Mouse (Mus musculus) lung, adult 2 months (tissue): ENCODE data around the gene Gm4756. TPM values are rescaled to one million over a fixed set of nuclear protein-coding genes. Genes with fewer than 3 reads are reported as not detected.

ENCODE experiments used
- DNase-seq: peaks from one replicate; pipeline ENCODE4 v3.0.0; 2022
- H3K4me1 ChIP-seq: fragments of 200-500 bp; 2 replicates; pipeline ENCODE4 v1.6.1; 2011; ENCODE audit warnings: low read length; ENCODE audit not compliant: control insufficient read depth, insufficient read depth
- H3K4me3 ChIP-seq: fragments of 200-500 bp; replicated peaks from 2 replicates; pipeline ENCODE3; 2011; ENCODE audit warnings: low read depth, mild to moderate bottlenecking, control low read depth, low read length; ENCODE audit errors: extremely low read depth
- CTCF ChIP-seq: fragments of 200-500 bp; IDR thresholded peaks from 2 replicates; pipeline ENCODE4 v1.5.1; 2011; ENCODE audit warnings: mild to moderate bottlenecking, low read length, control low read depth; ENCODE audit not compliant: insufficient read depth
- POLR2A ChIP-seq: fragments of 200-500 bp; IDR thresholded peaks from 2 replicates; pipeline ENCODE4 v1.6.1; 2011; ENCODE audit warnings: low read depth, mild to moderate bottlenecking, control low read depth, low read length, borderline replicate concordance; ENCODE audit errors: extremely low read depth
- WGBS: fragments of 180-500 bp; shearing (Covaris S2); methylation state at CpG from one replicate; pipeline ENCODE4 v1.1.7; 2018; 5-methylcytosine and 5-hydroxymethylcytosine counted together
- polyA plus RNA-seq: library from polyadenylated mRNA; depleted of rRNA; stranded (reverse); fragments of >200 nt; gene quantifications from 2 replicates; pipeline ENCODE4 v1.2.3, GENCODE M21; 2012; rRNA removed

Gene Gm4756
- polyA plus RNA-seq, 1 experiment = 0.17 TPM

GRCm38 (mm10) chr12:72592991-72593390 lies 56.5 kb downstream of the Gm4756 start:
- Histone ChIP-seq H3K4me3 (no peak overlapping the region), H3K4me1 (no peaks in the 10 kb centered on the region)
- no peak for TF ChIP-seq CTCF
- no peak for TF ChIP-seq POLR2A
- DNase-seq = no peak

- WGBS = 88% methylated on average over 1 of the region's 1 CpGs
- no peak for TF ChIP-seq POLR2A
- TF ChIP-seq CTCF = no peak
- H3K4me1 ChIP-seq = no peaks in the 10 kb centered on the region
These were observed 64.1 kb downstream of the Gm4756 start for GRCm38 (mm10) chr12:72585339-72585738.

GRCm38 (mm10) chr12:72583099-72583498 lies 66.4 kb downstream of the Gm4756 start:
- H3K4me1 ChIP-seq = no peaks in the 10 kb centered on the region
- no peak for TF ChIP-seq CTCF
- no peak for DNase-seq
- WGBS = 91% methylated on average over 2 of the region's 2 CpGs
- no peak overlapping the region for H3K4me3 ChIP-seq

More at GRCm38 (mm10) chr12:72585339-72585738, 64.1 kb downstream of the Gm4756 start:
- DNase-seq = no peak
- no peak overlapping the region for H3K4me3 ChIP-seq

GRCm38 (mm10) chr12:72582021-72582420 lies 67.4 kb downstream of the Gm4756 start:
- TF ChIP-seq CTCF = no peak
- no peak for TF ChIP-seq POLR2A
- DNase-seq = no peak
- 91% methylated on average over 3 of the region's 3 CpGs for WGBS
- Histone ChIP-seq H3K4me3 (no peak overlapping the region), H3K4me1 (no peaks in the 10 kb centered on the region)

GRCm38 (mm10) chr12:72564281-72564795 lies 85.1 kb downstream of the Gm4756 start:
- Histone ChIP-seq H3K4me1 (no peaks in the 10 kb centered on the region), H3K4me3 (no peak overlapping the region)
- TF ChIP-seq POLR2A (no peak), CTCF (no peak)
- DNase-seq = no peak
- 66% methylated on average over 4 of the region's 4 CpGs for WGBS

- Histone ChIP-seq H3K4me1 (no peaks in the 10 kb centered on the region), H3K4me3 (no peak overlapping the region)
- no peak for TF ChIP-seq POLR2A
- TF ChIP-seq CTCF = no peak
- DNase-seq = no peak
- WGBS = 64% methylated on average over 4 of the region's 4 CpGs
These were observed 95.1 kb downstream of the Gm4756 start for GRCm38 (mm10) chr12:72554347-72554746.

- TF ChIP-seq POLR2A (no peak), CTCF (no peak)
- 0 out of 2 replicates have a peak, but pooled peaks cover 2% of the 10 kb centered on the region for H3K4me1 ChIP-seq
- WGBS = 89% methylated on average over 10 of the region's 10 CpGs
- no peak for DNase-seq
- H3K4me3 ChIP-seq = no peak overlapping the region
These were observed 110.9 kb downstream of the Gm4756 start for GRCm38 (mm10) chr12:72538571-72538970.

- TF ChIP-seq CTCF = no peak
- TF ChIP-seq POLR2A = peak; percentile 75; the same call in 1 of the 2 replicates
- 0 out of 2 replicates have a peak, but pooled peaks cover 2% of the 10 kb centered on the region for H3K4me1 ChIP-seq
These were observed 113.4 kb downstream of the Gm4756 start, which contains the start of gene Pcnx4 for GRCm38 (mm10) chr12:72536021-72536597. TSS of gene Pcnx4 (plus strand) at chr12:72536383.

GRCm38 (mm10) chr12:72535599-72535998 lies 113.9 kb downstream of the Gm4756 start:
- 0 out of 2 replicates have a peak, but pooled peaks cover 2% of the 10 kb centered on the region for H3K4me1 ChIP-seq
- peak overlapping the region; percentile 25 for H3K4me3 ChIP-seq
- no peak for DNase-seq
- 46% methylated on average over 3 of the region's 3 CpGs for WGBS
- no peak for TF ChIP-seq POLR2A
- TF ChIP-seq CTCF = no peak

More at GRCm38 (mm10) chr12:72536021-72536597, 113.4 kb downstream of the Gm4756 start, which contains the start of gene Pcnx4:
- under 1% methylated on average over 45 of the region's 45 CpGs for WGBS
- DNase-seq = peak; percentile 95
- H3K4me3 ChIP-seq = peak within 1 kb of the TSS; percentile 95

- DNase-seq = no peak
- TF ChIP-seq CTCF = no peak
- TF ChIP-seq POLR2A = no peak
- WGBS = 70% methylated on average over 6 of the region's 6 CpGs
- H3K4me3 ChIP-seq = no peak overlapping the region
- 0 out of 2 replicates have a peak, but pooled peaks cover 2% of the 10 kb centered on the region for H3K4me1 ChIP-seq
These were observed 115.5 kb downstream of the Gm4756 start for GRCm38 (mm10) chr12:72533986-72534385.

GRCm38 (mm10) chr12:72532303-72532702 lies 117.2 kb downstream of the Gm4756 start:
- TF ChIP-seq CTCF (no peak), POLR2A (no peak)
- Histone ChIP-seq H3K4me3 (no peak overlapping the region), H3K4me1 (0 out of 2 replicates have a peak, but pooled peaks cover 2% of the 10 kb centered on the region)
- WGBS = 65% methylated on average over 7 of the region's 7 CpGs
- no peak for DNase-seq

Other genes with a start within 250 kb of the Gm4756 start
- 7.5 and 9.2 TPM in 2 replicates for gene Rtn1, start 240.6 kb downstream of the Gm4756 start, polyA plus RNA-seq
- gene Lrrc9, start 207.8 kb downstream of the Gm4756 start, polyA plus RNA-seq = 0.22 and 0.24 TPM in 2 replicates
- 3.9 and 6.2 TPM in 2 replicates for gene Pcnx4, start 113.3 kb downstream of the Gm4756 start, polyA plus RNA-seq
- 53.4 and 72.3 TPM in 2 replicates for gene Dhrs7, start 15.2 kb upstream of the Gm4756 start, polyA plus RNA-seq
- gene Ppm1a, start 107.8 kb upstream of the Gm4756 start, polyA plus RNA-seq = 32.0 and 54.9 TPM in 2 replicates